Mouse (Mus musculus) cerebellum, postnatal 10 days (tissue): ENCODE measurements around the gene Tmem163.

ENCODE experiments used
- DNase-seq, 2 experiments: peaks; one replicate each; pipeline ENCODE4 v3.0.0; 2021; ENCODE audit warnings: mixed read lengths in 2 of 2

Gene Tmem163

GRCm38 (mm10) chr1:127642976-127643769 lies 36.2 kb downstream of the Tmem163 start:
- DNase-seq = peak; percentile 15 to 20

GRCm38 (mm10) chr1:127637917-127638316 lies 41.4 kb downstream of the Tmem163 start:
- DNase-seq = no peak

- no peak for DNase-seq
Observed at GRCm38 (mm10) chr1:127627151-127627550, 52.2 kb downstream of the Tmem163 start.

- peak in 1 of 2 experiments; percentile 8 for DNase-seq
Observed at GRCm38 (mm10) chr1:127625577-127626362, 53.6 kb downstream of the Tmem163 start.

- no peak for DNase-seq
Observed at GRCm38 (mm10) chr1:127622349-127622748, 57.0 kb downstream of the Tmem163 start.

GRCm38 (mm10) chr1:127619036-127619435 lies 60.3 kb downstream of the Tmem163 start:
- peak; percentile 63 to 71 for DNase-seq

DNA sequence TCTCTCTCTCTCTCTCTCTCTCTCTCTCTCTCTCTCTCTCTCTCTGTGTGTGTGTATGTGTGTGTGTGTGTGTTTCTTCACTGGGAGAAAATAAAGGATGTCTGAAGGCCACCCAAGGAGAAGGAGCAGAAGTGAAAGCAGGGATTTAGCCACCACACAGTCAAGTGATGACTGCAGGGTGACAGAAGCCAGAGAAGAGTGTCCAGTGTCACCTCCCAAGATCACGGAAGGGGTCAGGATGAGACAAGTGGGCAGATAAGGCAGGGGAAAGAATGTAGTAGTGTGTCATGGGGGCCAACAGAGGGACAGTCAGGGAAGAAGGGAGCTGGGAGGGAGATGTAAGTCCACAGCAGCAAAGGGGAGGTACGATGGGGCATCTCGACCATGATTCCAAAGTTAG lies 69.0 kb downstream of the Tmem163 start:
- DNase-seq = no peak

DNA sequence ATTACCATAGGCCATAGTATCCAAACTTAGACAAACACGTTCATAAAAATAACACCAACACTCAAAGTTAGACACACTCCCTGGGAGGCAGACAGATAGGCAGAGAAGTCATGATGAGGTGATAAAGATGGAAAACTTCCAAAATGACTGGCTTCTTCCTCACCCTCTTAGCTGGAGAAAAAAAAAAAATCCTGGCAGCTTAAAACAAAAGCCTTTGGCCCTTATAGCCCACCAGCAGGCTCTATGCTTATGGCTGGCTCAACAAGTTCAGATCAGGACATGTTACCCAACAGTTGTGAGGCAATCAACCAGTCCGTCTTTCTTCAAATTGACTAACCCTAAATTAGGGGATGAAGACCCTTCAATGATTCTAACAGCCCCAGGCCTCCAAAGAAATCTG lies 69.5 kb downstream of the Tmem163 start:
- DNase-seq = no peak

DNA sequence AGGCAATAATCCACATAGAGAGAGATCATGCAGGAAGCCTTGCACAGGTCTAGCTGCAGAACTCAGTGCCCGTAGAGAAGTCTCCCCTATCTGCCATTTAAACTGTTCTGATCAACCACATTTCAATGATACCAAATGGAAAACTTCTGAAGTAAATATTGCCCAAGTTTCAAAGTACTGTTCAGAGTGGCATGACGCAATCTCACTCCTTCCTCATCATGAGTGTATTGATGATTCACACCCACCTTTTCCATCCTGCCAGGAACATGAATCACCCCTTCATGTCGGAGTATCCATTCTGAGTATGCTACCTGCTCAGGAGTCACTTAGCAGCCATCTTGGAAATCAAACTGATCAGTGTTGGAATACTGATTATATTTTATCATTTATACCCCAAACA lies 71.0 kb downstream of the Tmem163 start:
- no peak for DNase-seq

GRCm38 (mm10) chr1:127603697-127604631 lies 75.4 kb downstream of the Tmem163 start:
- peak; percentile 39 to 42 for DNase-seq

GRCm38 (mm10) chr1:127596143-127596542 lies 83.2 kb downstream of the Tmem163 start:
- DNase-seq = no peak

DNA sequence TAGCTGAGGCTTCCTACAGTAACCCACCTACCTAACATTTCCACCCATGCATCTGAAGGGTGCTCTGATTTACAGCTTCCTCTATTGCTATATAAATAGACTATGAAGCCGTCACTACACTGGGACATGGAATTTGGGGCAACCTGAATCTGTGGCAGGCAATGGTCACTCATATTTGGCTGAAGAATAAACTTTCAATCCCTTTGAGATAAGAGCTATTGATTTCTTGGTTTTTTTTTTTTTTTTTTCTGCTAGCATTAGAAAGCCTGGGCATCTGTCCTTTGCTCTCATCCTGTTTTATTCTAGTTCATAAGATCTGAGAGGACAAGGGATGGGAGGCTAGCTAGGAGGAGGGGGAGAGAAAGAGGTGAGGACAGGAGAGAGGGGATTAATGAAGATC lies 83.6 kb downstream of the Tmem163 start:
- DNase-seq = no peak

DNA sequence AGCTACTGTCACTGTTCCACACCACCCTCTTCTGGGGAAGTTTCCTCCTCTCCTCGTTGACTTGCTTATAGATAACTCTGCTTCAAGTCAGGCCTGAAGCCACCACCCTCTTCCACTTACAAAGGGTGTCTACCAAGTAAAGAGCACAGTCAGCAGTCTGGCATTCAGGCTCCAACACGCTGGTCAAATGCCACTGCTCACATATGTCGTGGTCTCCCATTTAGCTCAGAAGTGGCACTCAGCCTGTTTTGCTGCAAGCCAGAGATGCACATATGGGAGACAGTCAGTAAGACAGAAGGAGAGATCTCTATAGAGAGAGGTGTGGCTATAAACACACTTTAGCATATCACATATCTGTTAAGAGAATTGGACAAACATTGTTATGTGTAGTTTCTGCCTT lies 89.8 kb downstream of the Tmem163 start:
- peak; percentile 25 to 34 for DNase-seq

DNA sequence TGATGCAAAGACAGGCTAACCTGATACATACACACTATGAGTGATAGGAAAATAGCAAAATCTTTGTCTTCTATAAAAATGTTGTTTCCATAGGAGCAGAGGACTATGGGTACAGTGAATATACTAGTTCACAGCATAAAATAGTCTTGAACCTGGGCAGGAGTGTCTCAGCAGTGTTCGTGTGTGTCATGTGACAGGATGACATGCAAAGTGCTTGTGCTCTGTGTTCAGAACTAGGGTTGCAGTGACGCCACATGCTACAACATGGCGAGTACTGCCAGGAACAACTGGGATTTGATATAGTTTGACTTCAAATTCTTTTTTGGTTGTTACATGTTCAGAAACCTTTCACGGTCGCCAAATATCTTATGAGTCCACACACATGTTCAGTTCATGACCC lies 92.3 kb downstream of the Tmem163 start:
- DNase-seq = no peak

DNA sequence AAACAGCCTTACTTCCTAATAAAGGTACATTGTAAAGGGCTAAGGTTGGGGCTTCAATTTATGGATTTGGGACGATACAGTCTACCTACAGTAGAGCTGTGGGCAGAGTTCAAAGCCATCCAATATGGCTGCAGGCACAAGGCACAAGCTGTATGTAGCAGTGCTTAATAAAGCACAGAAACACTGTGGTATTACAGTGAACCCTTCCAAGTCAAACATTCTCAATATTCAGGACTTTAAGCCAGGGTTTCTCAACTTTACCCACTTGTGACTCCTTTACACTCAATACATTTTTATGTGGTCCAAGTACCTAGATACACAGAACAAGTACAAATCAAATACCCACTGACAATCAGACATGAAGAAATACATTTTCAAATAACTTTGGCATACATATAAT lies 93.2 kb downstream of the Tmem163 start:
- no peak for DNase-seq

DNA sequence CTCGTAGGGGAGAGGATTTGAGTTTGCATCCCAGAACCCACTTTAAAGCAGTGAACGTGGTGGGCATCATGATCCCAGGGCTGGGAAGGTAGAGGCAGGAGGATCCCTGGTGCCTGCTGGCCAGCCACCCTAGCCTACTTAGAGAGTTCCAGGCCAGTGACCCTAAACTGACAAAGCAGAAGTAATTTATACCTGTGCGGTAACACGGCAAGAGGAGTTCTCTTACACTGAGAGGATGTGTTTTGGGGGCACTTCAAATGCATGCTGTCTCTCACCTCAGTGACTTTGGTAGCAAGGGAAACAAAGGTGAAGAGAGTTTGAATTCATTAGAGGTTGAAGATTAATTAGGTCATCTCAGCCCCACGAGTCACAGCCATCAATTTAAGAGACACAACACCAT lies 101.4 kb downstream of the Tmem163 start:
- DNase-seq = no peak

GRCm38 (mm10) chr1:127577083-127577482 lies 102.3 kb downstream of the Tmem163 start:
- DNase-seq = peak; percentile 46 to 54

GRCm38 (mm10) chr1:127576563-127576962 lies 102.8 kb downstream of the Tmem163 start:
- no peak for DNase-seq

- DNase-seq = no peak
Observed at GRCm38 (mm10) chr1:127576143-127576542, 103.2 kb downstream of the Tmem163 start.

- DNase-seq = no peak
Observed at GRCm38 (mm10) chr1:127575692-127576091, 103.7 kb downstream of the Tmem163 start.

DNA sequence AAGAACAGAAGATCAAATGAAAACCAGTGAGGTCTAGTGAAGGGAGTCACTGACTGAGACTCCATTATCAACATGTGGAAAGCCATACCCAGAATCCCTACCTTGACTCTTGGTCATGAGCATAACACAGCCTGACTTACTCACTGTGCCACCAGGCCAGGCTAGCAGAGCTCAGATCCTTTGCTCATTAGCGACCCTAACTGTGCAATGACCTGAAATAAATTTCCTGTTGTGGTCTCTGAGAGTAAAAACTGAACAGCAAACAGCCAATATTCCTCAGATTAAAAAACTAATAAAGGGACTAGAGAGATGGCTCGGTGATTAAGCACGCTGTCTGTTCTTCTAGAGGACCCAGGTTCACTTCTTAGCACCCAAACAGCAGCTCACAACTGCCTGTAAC lies 106.2 kb downstream of the Tmem163 start:
- no peak for DNase-seq

- DNase-seq = no peak
Observed at GRCm38 (mm10) chr1:127568641-127569040, 110.7 kb downstream of the Tmem163 start.

DNA sequence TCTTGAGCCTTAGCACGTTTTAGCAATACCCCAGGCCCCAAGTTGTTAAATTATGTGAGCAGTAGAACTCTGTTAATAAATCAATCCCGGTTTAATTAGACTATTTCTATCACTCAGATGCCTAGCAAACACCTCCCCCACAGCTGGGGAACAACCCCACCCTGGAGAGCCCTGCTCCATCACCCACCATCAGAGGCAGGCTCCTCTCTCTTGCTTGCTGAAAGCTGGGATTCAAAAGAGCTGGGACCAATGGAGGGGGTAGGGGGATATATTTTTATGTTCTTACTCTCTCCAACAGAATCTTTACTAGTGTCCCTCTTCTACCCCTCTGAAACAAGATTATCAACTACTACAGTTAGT lies 122.9 kb downstream of the Tmem163 start:
- no peak for DNase-seq
